19 mouse cellular contexts compared by ENCODE assay signal in the genomic region with DNA sequence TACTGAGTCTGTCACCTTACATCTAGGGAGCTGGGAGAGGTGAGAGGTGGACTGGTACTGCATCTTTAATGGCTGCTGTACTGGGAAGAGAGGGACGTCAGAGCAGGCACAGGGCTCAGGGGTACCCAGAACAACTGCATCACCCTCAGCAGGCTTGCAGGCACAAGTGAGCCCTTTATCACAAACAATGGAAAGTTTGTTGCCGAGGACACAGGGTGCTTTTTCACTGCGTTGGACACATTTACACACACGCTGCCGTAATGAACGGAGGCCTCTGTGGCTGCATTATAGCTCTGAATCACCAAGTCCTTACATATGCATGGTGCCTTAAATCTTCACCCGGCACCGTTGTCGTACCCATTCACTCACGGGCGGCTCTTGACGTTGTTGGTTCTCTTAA.
DNase-seq lines count a peak whose midpoint lies in the region; ATAC-seq lines count a peak whose summit lies in the region.
"Had no signal": no experiment of that assay in that cellular context is flagged by ENCODE, and none has a peak within 500 bp of the region (broad histone marks: within the 10 kb centered on the region; RNA-seq: fewer than 3 reads in every experiment).

No protein-coding gene starts in this region.

- peak overlapping the region; percentile 40; the same call in 1 of the 2 replicates for H3K27ac ChIP-seq in neural tube, embryonic 13.5 days (replicated peaks)
- H3K27ac ChIP-seq: liver, embryonic 13.5 days; midbrain, embryonic 13.5 days had no signal

- peak overlapping the region; percentile 14; the same call in 1 of the 2 replicates for H3K9ac ChIP-seq in neural tube, embryonic 13.5 days
- H3K9ac ChIP-seq: liver, embryonic 13.5 days; midbrain, embryonic 13.5 days had no signal

- no peak overlapping the region for H3K4me3 ChIP-seq in neural tube, embryonic 13.5 days
- H3K4me3 ChIP-seq: erythroblast, embryonic 14.5 days; liver, embryonic 13.5 days; midbrain, embryonic 13.5 days had no signal

- peak; percentile 59; the same call in 1 of the 2 replicates for ATAC-seq in neural tube, embryonic 13.5 days (ENCODE audit: low read depth)
- ATAC-seq: hindbrain, embryonic 16.5 days; midbrain, embryonic 13.5 days had no signal

- H3K4me1 ChIP-seq in neural tube, embryonic 13.5 days (replicated peaks): peaks cover 15% of the 10 kb centered on the region
- H3K4me1 ChIP-seq: liver, embryonic 13.5 days had no signal

- H3K36me3 ChIP-seq in neural tube, embryonic 13.5 days: no peaks in the 10 kb centered on the region
- H3K36me3 ChIP-seq: liver, embryonic 13.5 days; midbrain, embryonic 13.5 days had no signal

- peak; percentile 16 to 22 for DNase-seq in frontal cortex, postnatal 36 days (ENCODE audit: low spot score in 2 of 2)
- DNase-seq in frontal cortex, postnatal 25 days (ENCODE audit: low spot score in 2 of 2): no peak
- DNase-seq in right cerebral cortex, adult 18-20 months: peak; percentile 46
- DNase-seq in right cerebral cortex, postnatal 25 days: no peak
- peak; percentile 13 to 36 for DNase-seq in layer of hippocampus, postnatal 36 days
- DNase-seq in adrenal gland, adult (ENCODE audit: inconsistent age in 2 of 2, low spot score in 1 of 2): no peak
- DNase-seq in spleen, adult 12 weeks (ENCODE audit: low spot score): no peak
- DNase-seq: adrenal gland, postnatal 25 days; cerebellum, adult 18-20 months; heart, adult 18-20 months; heart, postnatal 10 days; liver, embryonic 13.5 days; lung, postnatal 10 days; retina, postnatal 1 day; thymus, adult 2 months had no signal

- H3K27me3 ChIP-seq in neural tube, embryonic 13.5 days: no peaks in the 10 kb centered on the region
- H3K27me3 ChIP-seq: liver, embryonic 13.5 days; midbrain, embryonic 13.5 days had no signal

- H3K4me2 ChIP-seq in neural tube, embryonic 13.5 days: peak overlapping the region; percentile 34
- H3K4me2 ChIP-seq: liver, embryonic 13.5 days; midbrain, embryonic 13.5 days had no signal

- no peaks in the 10 kb centered on the region for H3K9me3 ChIP-seq in neural tube, embryonic 13.5 days
- H3K9me3 ChIP-seq: midbrain, embryonic 13.5 days had no signal

- WGBS in neural tube, embryonic 13.5 days: 15% methylated on average over 12 of the region's 12 CpGs

Comparison
In these comparisons a context has a peak if more than half of its experiments do, and no peak if none do; other contexts are left out.
1. DNase-seq: peak in frontal cortex, postnatal 36 days (2 of 2), right cerebral cortex, adult 18-20 months (single experiment) and layer of hippocampus, postnatal 36 days (2 of 2); none in frontal cortex, postnatal 25 days (0 of 2), right cerebral cortex, postnatal 25 days (single experiment), adrenal gland, adult (0 of 2) and spleen, adult 12 weeks (single experiment).